Mouse (Mus musculus): ENCODE measurements around the gene Dad1. TPM values are rescaled to one million over a fixed set of nuclear protein-coding genes. Genes with fewer than 3 reads are reported as not detected.

The Dad1 gene
- total RNA-seq (2023), result 142 to 157 TPM (median 146 TPM) in 4 replicates

DNA sequence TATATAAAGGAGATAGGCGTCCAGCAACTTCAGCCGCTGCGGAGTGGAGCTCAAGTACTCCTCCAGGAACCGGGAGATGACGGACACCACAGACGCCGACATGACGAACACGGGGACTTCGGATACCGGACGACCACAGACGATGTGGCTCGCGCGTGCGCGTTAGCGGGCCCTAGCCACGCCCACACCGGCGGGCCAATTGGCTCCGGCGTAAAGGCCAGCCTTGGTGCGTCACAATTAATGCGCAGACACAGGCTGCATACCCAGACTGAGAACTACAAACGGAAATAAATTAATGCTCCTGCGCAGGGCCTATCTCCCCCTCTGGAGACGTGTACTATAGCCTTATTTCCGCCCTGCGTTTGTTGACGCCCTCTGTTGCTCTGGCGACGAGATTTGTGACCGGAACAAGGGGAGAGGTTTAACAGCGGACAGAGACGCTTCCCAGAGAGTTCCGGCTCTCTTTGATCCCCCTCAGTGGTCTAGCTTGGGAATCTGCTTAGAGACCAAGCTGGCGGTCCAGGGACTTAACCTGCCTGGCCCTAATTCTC, at the start of gene Dad1, which contains the start of gene Abhd4:
Gene Dad1, minus strand, starts transcription at position 364 of the 551 bp plus-strand sequence.
Gene Abhd4, plus strand, starts transcription at position 448 of the 551 bp plus-strand sequence.

DNA sequence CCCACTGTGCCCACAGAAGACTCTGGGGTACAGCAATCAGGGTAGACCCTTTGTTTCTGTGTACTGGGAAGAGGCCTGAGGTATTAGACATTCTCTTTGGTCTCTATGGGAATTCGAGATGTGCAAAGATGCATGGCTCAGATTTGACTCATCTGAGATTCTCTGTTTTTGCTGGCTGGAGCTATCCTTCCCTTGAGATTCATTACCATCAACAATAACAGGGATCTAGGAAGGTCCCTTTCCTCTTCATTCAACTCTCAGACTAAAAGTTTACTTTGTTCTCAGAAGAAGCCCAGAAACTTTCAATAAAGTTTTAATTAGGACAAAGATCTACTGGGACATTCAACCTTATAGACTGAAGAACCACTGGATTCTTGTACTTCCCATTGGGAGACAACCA, 30.9 kb upstream of the Dad1 start, which contains the start of gene Olfr49:
Gene Olfr49, minus strand, starts transcription at position 101 of the 400 bp plus-strand sequence.

Other genes with a start within 250 kb of the Dad1 start
- 9.4 to 14.0 TPM (median 12.0 TPM) in 4 replicates for gene Abhd4, start 84 bp upstream of the Dad1 start, total RNA-seq (2023)
- 0.16 to 0.17 TPM in 2 of 4 replicates, not detected in the others for gene Olfr49, start 30.8 kb upstream of the Dad1 start, total RNA-seq (2023)
- 83.4 to 87.6 TPM (median 84.7 TPM) in 4 replicates for gene Oxa1l, start 106.7 kb upstream of the Dad1 start, total RNA-seq (2023)
- 6.0 to 8.3 TPM (median 7.2 TPM) in 4 replicates for gene Slc7a7, start 163.7 kb upstream of the Dad1 start, total RNA-seq (2023)
- 80.8 to 114 TPM (median 85.8 TPM) in 4 replicates for gene Mrpl52, start 172.8 kb upstream of the Dad1 start, total RNA-seq (2023)
- 0.47 to 0.92 TPM (median 0.78 TPM) in 4 replicates for gene Mmp14, start 177.5 kb upstream of the Dad1 start, total RNA-seq (2023)
- 174 to 205 TPM (median 187 TPM) in 4 replicates for gene Lrp10, start 210.0 kb upstream of the Dad1 start, total RNA-seq (2023)
- 0.63 to 3.1 TPM (median 1.5 TPM) in 4 replicates for gene Rem2, start 222.0 kb upstream of the Dad1 start, total RNA-seq (2023)

Measured in B cell, adult 62 days (primary cell).